13 mouse cellular contexts compared by ENCODE assay signal in the genomic region with DNA sequence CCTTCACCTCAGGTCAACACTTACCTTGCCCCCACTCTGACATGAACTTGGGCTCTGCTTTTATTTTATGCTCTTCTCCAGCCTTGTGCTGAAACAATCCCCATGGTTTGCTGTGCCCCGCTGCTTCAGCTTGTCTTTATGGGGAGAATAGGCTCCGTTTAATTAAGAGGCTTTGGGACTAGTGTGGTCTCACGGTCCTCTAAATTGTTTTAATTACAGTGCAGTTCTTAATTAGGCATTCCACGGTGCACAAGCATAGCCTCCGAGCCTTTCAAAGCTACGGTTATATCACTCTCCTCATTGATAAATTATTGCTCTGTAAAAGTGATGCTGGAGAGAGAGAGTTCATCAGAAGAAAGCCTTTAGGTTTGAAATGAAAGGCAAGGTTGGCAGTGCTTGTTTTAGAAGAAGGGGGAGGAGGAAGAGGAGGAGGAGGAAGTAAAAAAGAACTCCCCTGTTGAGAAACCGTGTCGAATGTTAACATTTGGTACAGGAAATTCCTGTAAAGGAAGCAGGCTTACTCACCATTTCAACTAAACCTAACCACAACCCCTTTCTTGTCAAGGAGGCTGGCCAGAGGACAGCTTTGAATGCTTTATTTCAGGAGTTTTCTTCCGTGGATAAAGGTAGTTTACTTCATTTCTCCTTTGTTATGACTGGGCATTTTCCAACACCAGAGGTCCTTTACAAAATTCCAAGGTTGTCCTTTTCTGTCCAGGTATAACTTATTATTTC. TPM values are rescaled to one million over a fixed set of nuclear protein-coding genes. Genes with fewer than 3 reads are reported as not detected.
DNase-seq lines count a peak whose midpoint lies in the region; ATAC-seq lines count a peak whose summit lies in the region.
"Had no signal": no experiment of that assay in that cellular context is flagged by ENCODE, and none has a peak within 500 bp of the region (broad histone marks: within the 10 kb centered on the region; RNA-seq: fewer than 3 reads in every experiment).

Gene Il18rap (plus strand): TSS at position 512 of the 735 bp plus-strand sequence.

- H3K4me2 ChIP-seq in hindbrain, embryonic 13.5 days = no peak within 1 kb of the TSS
- no peak within 1 kb of the TSS for H3K4me2 ChIP-seq in hindbrain, embryonic 11.5 days (replicated peaks; ENCODE audit: low read depth, low read length)
- H3K4me2 ChIP-seq: heart, embryonic 13.5 days; liver, embryonic 13.5 days; neural tube, embryonic 12.5 days had no signal

- no peak within 1 kb of the TSS for H3K4me3 ChIP-seq in hindbrain, embryonic 13.5 days
- no peak within 1 kb of the TSS for H3K4me3 ChIP-seq in hindbrain, embryonic 11.5 days (ENCODE audit: low read depth, low read length)
- H3K4me3 ChIP-seq: erythroblast, embryonic 14.5 days; heart, embryonic 13.5 days; liver, embryonic 13.5 days; neural tube, embryonic 12.5 days had no signal

- no peak for DNase-seq in hindbrain, embryonic 11.5 days (ENCODE audit: low spot score)
- DNase-seq in thymus, postnatal 14 days = peak; percentile 5
- no peak for DNase-seq in thymus, postnatal 4 days
- DNase-seq in forelimb bud, embryonic 11.5 days (ENCODE audit: low read depth, low spot score) = peak; percentile 1
- no peak for DNase-seq in layer of hippocampus, adult 18-20 months (ENCODE audit: low spot score in 2 of 2)
- no peak for DNase-seq in ovary, postnatal 14 days (ENCODE audit: low spot score)
- DNase-seq in kidney, adult 11 months = no peak
- DNase-seq: kidney, postnatal 14 days; liver, embryonic 13.5 days had no signal

- no peaks in the 10 kb centered on the region for H3K36me3 ChIP-seq in hindbrain, embryonic 13.5 days
- H3K36me3 ChIP-seq in hindbrain, embryonic 11.5 days (ENCODE audit: control insufficient read depth, insufficient read depth, low read length) = no peaks in the 10 kb centered on the region
- H3K36me3 ChIP-seq: heart, embryonic 13.5 days; liver, embryonic 13.5 days; neural tube, embryonic 12.5 days had no signal

- no peaks in the 10 kb centered on the region for H3K9me3 ChIP-seq in hindbrain, embryonic 13.5 days
- no peaks in the 10 kb centered on the region for H3K9me3 ChIP-seq in hindbrain, embryonic 11.5 days (ENCODE audit: control insufficient read depth, low read length)
- H3K9me3 ChIP-seq: heart, embryonic 13.5 days; liver, embryonic 13.5 days; neural tube, embryonic 12.5 days had no signal

- 49% methylated on average over 9 of the region's 9 CpGs for WGBS in hindbrain, embryonic 13.5 days
- 68% methylated on average over 9 of the region's 9 CpGs for WGBS in hindbrain, embryonic 11.5 days

- H3K27me3 ChIP-seq in hindbrain, embryonic 13.5 days = no peaks in the 10 kb centered on the region
- H3K27me3 ChIP-seq in hindbrain, embryonic 11.5 days (ENCODE audit: control insufficient read depth, insufficient read depth, low read length) = no peaks in the 10 kb centered on the region
- H3K27me3 ChIP-seq: heart, embryonic 13.5 days; liver, embryonic 13.5 days; neural tube, embryonic 12.5 days had no signal

- H3K9ac ChIP-seq in hindbrain, embryonic 13.5 days = no peak within 1 kb of the TSS
- H3K9ac ChIP-seq in hindbrain, embryonic 11.5 days (ENCODE audit: low read depth, low read length) = no peak within 1 kb of the TSS
- H3K9ac ChIP-seq: heart, embryonic 13.5 days; liver, embryonic 13.5 days; neural tube, embryonic 12.5 days had no signal

- peaks cover 8% of the 10 kb centered on the region; the same call in 1 of the 2 replicates for H3K4me1 ChIP-seq in hindbrain, embryonic 13.5 days (replicated peaks)
- H3K4me1 ChIP-seq in hindbrain, embryonic 11.5 days (replicated peaks; ENCODE audit: control insufficient read depth, insufficient read depth, low read length) = no peaks in the 10 kb centered on the region
- H3K4me1 ChIP-seq: heart, embryonic 13.5 days; liver, embryonic 13.5 days; neural tube, embryonic 12.5 days had no signal

- ATAC-seq in hindbrain, embryonic 13.5 days (ENCODE audit: low FRiP score) = peak; percentile 61; the same call in 1 of the 2 replicates
- ATAC-seq in hindbrain, embryonic 11.5 days (ENCODE audit: low FRiP score) = no peak

- H3K27ac ChIP-seq in hindbrain, embryonic 13.5 days = no peak within 1 kb of the TSS
- no peak within 1 kb of the TSS for H3K27ac ChIP-seq in hindbrain, embryonic 11.5 days (ENCODE audit: low read depth, low read length)
- H3K27ac ChIP-seq: heart, embryonic 13.5 days; liver, embryonic 13.5 days; neural tube, embryonic 12.5 days had no signal

RNA-seq across cellular contexts. Expression of gene Il18rap, which starts in this region (rescaled TPM):
- 0.08 TPM in 2 replicates for polyA plus RNA-seq in hindbrain, embryonic 13.5 days (2015; fragmentation: Nextera tagmentation; extraction: Ambion mirVana)
- 0.03 and 0.22 TPM in 2 replicates for polyA plus RNA-seq in hindbrain, embryonic 11.5 days (2014; fragmentation: Nextera tagmentation; extraction: Ambion mirVana)
- total RNA-seq in layer of hippocampus, adult 18-20 months (2021) = under 1 TPM; 0.08 to 0.17 TPM

Comparison
In these comparisons a context has a peak if more than half of its experiments do, and no peak if none do; other contexts are left out.
1. DNase-seq: peak in thymus, postnatal 14 days (single experiment) and forelimb bud, embryonic 11.5 days (single experiment); none in hindbrain, embryonic 11.5 days (single experiment), thymus, postnatal 4 days (single experiment), layer of hippocampus, adult 18-20 months (0 of 2), ovary, postnatal 14 days (single experiment) and kidney, adult 11 months (single experiment).
2. Peak in ATAC-seq in hindbrain, embryonic 13.5 days; RNA of the gene not detected or under 1 TPM.